Mouse (Mus musculus): ENCODE measurements at regions not wholly inside any gene's neighbourhood (a gene's known extent, or its start where the extent isn't known, plus 50 kb on each side); places are given as distances from the start of the nearest gene placed in this dataset.

GRCm38 (mm10) chr10:118737064-118737463 lies 132.9 kb downstream of the Dyrk2 start:
- no peaks in the 10 kb centered on the region for H3K9me3 ChIP-seq (ENCODE audit: control insufficient read depth, low read length)
- no peaks in the 10 kb centered on the region for H3K4me1 ChIP-seq (replicated peaks; ENCODE audit: control insufficient read depth in 2 of 2, insufficient read depth in 2 of 2, low read length in 1 of 2)
- no peak overlapping the region for H3K4me3 ChIP-seq (ENCODE audit: insufficient read depth in 1 of 2, low read depth in 2 of 2, low read length in 2 of 2)
- H3K27ac ChIP-seq = no peak overlapping the region
- H3K36me3 ChIP-seq (replicated peaks; ENCODE audit: control insufficient read depth, insufficient read depth, low read depth) = no peaks in the 10 kb centered on the region
- TF ChIP-seq CTCF (IDR thresholded peaks at IDR 0.05; ENCODE audit: low read depth) (no peak), EP300 (IDR thresholded peaks at IDR 0.05; ENCODE audit: low read depth) (no peak)
- H3K9ac ChIP-seq (replicated peaks) = no peak overlapping the region
- no peaks in the 10 kb centered on the region for H3K27me3 ChIP-seq (ENCODE audit: control insufficient read depth, insufficient read depth, low read length)
- DNase-seq (ENCODE audit: low read depth in 3 of 3, low spot score in 3 of 3) (no peak), ATAC-seq (ENCODE audit: insufficient read depth) (no peak)
- H3K4me2 ChIP-seq (ENCODE audit: low read depth) = no peak overlapping the region

GRCm38 (mm10) chr10:118739849-118740481 lies 130.0 kb downstream of the Dyrk2 start:
- no peak overlapping the region for H3K4me2 ChIP-seq (ENCODE audit: low read depth)
- no peaks in the 10 kb centered on the region for H3K27me3 ChIP-seq (ENCODE audit: control insufficient read depth, insufficient read depth, low read length)
- H3K36me3 ChIP-seq (replicated peaks; ENCODE audit: control insufficient read depth, insufficient read depth, low read depth) = no peaks in the 10 kb centered on the region
- no peak for DNase-seq (ENCODE audit: low read depth in 3 of 3, low spot score in 3 of 3)
- H3K4me1 ChIP-seq (replicated peaks; ENCODE audit: control insufficient read depth in 2 of 2, insufficient read depth in 2 of 2, low read length in 1 of 2) = no peaks in the 10 kb centered on the region
- TF ChIP-seq CTCF (IDR thresholded peaks at IDR 0.05; ENCODE audit: low read depth) (no peak), EP300 (IDR thresholded peaks at IDR 0.05; ENCODE audit: low read depth) (no peak)
- no peaks in the 10 kb centered on the region for H3K9me3 ChIP-seq (ENCODE audit: control insufficient read depth, low read length)
- no peak for ATAC-seq (ENCODE audit: insufficient read depth)
- no peak overlapping the region for H3K4me3 ChIP-seq (ENCODE audit: insufficient read depth in 1 of 2, low read depth in 2 of 2, low read length in 2 of 2)
- WGBS (ENCODE audit: insufficient replicate concordance) = 67% methylated on average over 10 of the region's 10 CpGs
- H3K27ac ChIP-seq = no peak overlapping the region
- no peak overlapping the region for H3K9ac ChIP-seq (replicated peaks)

- Histone ChIP-seq H3K4me1 (replicated peaks; ENCODE audit: control insufficient read depth in 2 of 2, insufficient read depth in 2 of 2, low read length in 1 of 2) (no peaks in the 10 kb centered on the region), H3K9ac (replicated peaks) (no peak overlapping the region), H3K36me3 (replicated peaks; ENCODE audit: control insufficient read depth, insufficient read depth, low read depth) (no peaks in the 10 kb centered on the region), H3K27me3 (ENCODE audit: control insufficient read depth, insufficient read depth, low read length) (no peaks in the 10 kb centered on the region), H3K4me3 (ENCODE audit: insufficient read depth in 1 of 2, low read depth in 2 of 2, low read length in 2 of 2) (no peak overlapping the region), H3K4me2 (ENCODE audit: low read depth) (no peak overlapping the region), H3K27ac (no peak overlapping the region), H3K9me3 (ENCODE audit: control insufficient read depth, low read length) (no peaks in the 10 kb centered on the region)
- DNase-seq (ENCODE audit: low read depth in 3 of 3, low spot score in 3 of 3) = no peak
- no peak for TF ChIP-seq EP300 (IDR thresholded peaks at IDR 0.05; ENCODE audit: low read depth)
- no peak for TF ChIP-seq CTCF (IDR thresholded peaks at IDR 0.05; ENCODE audit: low read depth)
- no peak for ATAC-seq (ENCODE audit: insufficient read depth)
- 66% methylated on average over 9 of the region's 9 CpGs for WGBS (ENCODE audit: insufficient replicate concordance)
Measured at GRCm38 (mm10) chr10:118743831-118744230, 126.2 kb downstream of the Dyrk2 start.

DNA sequence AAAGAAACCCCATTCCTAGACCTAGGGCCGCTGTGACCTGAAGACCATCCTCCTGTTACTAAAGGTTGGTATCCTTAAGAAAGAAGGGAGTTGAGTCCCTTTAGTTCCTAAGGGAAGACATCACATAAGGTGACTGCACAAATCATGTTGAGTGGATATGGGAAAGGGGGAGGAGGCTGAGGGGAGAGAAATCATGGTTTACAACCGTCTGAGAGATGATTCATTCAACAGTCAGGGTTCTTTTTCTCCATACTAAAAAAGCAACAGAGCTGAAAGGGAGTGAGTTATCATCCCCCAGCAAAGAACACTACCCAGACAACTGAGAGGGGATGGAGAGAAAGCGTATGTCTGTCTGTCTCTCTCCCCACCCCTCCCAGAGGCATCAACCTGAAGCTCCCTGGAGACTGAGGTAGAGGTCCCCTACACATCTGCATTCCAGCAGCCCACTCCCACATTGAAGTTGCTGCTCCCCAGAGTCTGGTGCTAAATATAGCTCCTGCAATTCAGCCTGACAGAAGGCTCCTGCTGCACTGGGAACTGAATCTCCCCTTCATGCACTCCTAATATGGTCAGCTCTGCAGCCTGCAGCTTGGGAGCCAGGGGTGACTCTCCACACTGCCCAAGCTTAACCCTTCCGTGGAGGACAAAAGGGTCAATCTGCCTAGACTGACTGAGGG lies 123.2 kb downstream of the Dyrk2 start:
- no peak for ATAC-seq (ENCODE audit: insufficient read depth)
- no peak for TF ChIP-seq EP300 (IDR thresholded peaks at IDR 0.05; ENCODE audit: low read depth)
- no peak for TF ChIP-seq CTCF (IDR thresholded peaks at IDR 0.05; ENCODE audit: low read depth)
- H3K27ac ChIP-seq = no peak overlapping the region
- H3K9ac ChIP-seq (replicated peaks) = no peak overlapping the region
- H3K9me3 ChIP-seq (ENCODE audit: control insufficient read depth, low read length) = no peaks in the 10 kb centered on the region
- H3K4me3 ChIP-seq (ENCODE audit: insufficient read depth in 1 of 2, low read depth in 2 of 2, low read length in 2 of 2) = no peak overlapping the region
- no peak for DNase-seq (ENCODE audit: low read depth in 3 of 3, low spot score in 3 of 3)
- no peaks in the 10 kb centered on the region for H3K36me3 ChIP-seq (replicated peaks; ENCODE audit: control insufficient read depth, insufficient read depth, low read depth)
- peaks cover 0 to 9% of the 10 kb centered on the region in 2 experiments; a peak in 2 of 4 replicates for H3K4me1 ChIP-seq (replicated peaks; ENCODE audit: control insufficient read depth in 2 of 2, insufficient read depth in 2 of 2, low read length in 1 of 2)
- H3K27me3 ChIP-seq (ENCODE audit: control insufficient read depth, insufficient read depth, low read length) = no peaks in the 10 kb centered on the region
- no peak overlapping the region for H3K4me2 ChIP-seq (ENCODE audit: low read depth)
- WGBS (ENCODE audit: insufficient replicate concordance) = 38% methylated on average over 4 of the region's 4 CpGs

GRCm38 (mm10) chr10:118749039-118749438 lies 121.0 kb downstream of the Dyrk2 start:
- peak; percentile 53; the same call in 1 of the 2 replicates for ATAC-seq (ENCODE audit: insufficient read depth)

More at GRCm38 (mm10) chr10:118749039-118749438, 121.0 kb downstream of the Dyrk2 start:
- TF ChIP-seq EP300 (IDR thresholded peaks at IDR 0.05; ENCODE audit: low read depth) = no peak
- no peak for TF ChIP-seq CTCF (IDR thresholded peaks at IDR 0.05; ENCODE audit: low read depth)
- Histone ChIP-seq H3K9ac (replicated peaks) (no peak overlapping the region), H3K36me3 (replicated peaks; ENCODE audit: control insufficient read depth, insufficient read depth, low read depth) (no peaks in the 10 kb centered on the region), H3K4me3 (ENCODE audit: insufficient read depth in 1 of 2, low read depth in 2 of 2, low read length in 2 of 2) (no peak overlapping the region), H3K4me1 (replicated peaks; ENCODE audit: control insufficient read depth in 2 of 2, insufficient read depth in 2 of 2, low read length in 1 of 2) (peaks cover 0 to 14% of the 10 kb centered on the region in 2 experiments; a peak in 2 of 4 replicates), H3K9me3 (ENCODE audit: control insufficient read depth, low read length) (no peaks in the 10 kb centered on the region), H3K4me2 (ENCODE audit: low read depth) (no peak overlapping the region), H3K27ac (no peak overlapping the region), H3K27me3 (ENCODE audit: control insufficient read depth, insufficient read depth, low read length) (no peaks in the 10 kb centered on the region)
- 43% methylated on average over 1 of the region's 1 CpGs for WGBS (ENCODE audit: insufficient replicate concordance)
- no peak for DNase-seq (ENCODE audit: low read depth in 3 of 3, low spot score in 3 of 3)

All from liver, embryonic 14.5 days (tissue).